Mouse (Mus musculus) B cell, adult 62 days (primary cell): ENCODE results near the gene Slc17a3. TPM values are rescaled to one million over a fixed set of nuclear protein-coding genes. Genes with fewer than 3 reads are reported as not detected.

Experiments used
- total RNA-seq: library from RNA; stranded (reverse); gene quantifications from 4 replicates; pipeline ENCODE4 v1.2.4, GENCODE M21; 2023

Gene Slc17a3
- total RNA-seq = not detected in 4 replicates

GRCm38 (mm10) chr13:23839308-23839707 is at the start of gene Slc17a3:
Slc17a3 (plus strand) TSS chr13:23839434.

DNA sequence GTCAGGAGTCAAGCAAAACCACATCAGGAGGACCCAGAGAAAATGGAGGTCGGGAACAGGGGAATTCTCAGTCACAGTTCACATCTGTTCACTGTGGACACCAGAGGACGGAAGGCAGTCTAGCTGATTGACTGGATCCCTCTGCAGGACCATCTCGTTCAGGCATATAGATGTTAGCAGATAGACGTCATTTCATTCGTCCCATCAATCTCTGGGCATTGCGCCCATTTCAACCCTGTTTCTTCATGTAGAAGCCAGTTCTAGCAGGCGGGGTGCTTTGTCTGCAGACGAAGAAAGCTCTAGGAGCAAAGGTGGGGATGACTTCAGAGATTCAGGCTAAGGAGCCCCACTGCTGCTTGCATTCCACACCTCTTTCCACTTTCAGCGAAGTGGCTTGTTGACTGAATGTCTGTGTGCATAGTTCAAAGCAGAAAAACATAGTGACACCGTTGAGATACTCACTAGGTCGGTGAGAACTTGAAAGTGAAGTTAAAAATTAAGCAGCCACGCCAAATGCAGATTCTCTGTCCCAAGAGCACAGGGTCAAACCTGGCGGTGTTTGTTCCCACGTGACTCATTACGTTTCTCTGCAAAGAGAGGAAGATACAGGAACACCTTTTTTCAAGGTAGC is 32.7 kb upstream of the Slc17a3 start, which contains the start of gene Slc17a2:
TSS of gene Slc17a2 (plus strand) at position 572 of the 631 bp plus-strand sequence.

DNA sequence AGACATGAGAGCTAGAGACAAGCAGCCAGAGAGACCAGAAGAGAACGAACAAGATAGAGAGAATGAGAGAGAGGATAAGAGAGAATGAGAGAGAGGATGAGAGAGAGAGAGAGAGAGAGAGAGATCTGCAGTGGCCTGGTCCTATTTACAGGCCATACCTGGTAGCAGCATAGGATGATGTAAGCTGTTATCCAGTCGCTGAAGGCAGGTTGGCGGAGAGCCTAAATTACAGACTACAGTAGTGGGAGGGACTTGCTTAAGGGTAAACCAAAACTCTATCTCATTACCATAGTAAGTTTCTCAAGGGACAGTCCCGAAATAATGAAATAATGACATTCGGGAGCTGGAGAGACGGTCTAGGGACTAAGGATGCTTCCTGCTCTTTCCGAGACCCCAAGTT is 28.2 kb downstream of the Slc17a3 start, which contains the start of gene Slc17a1:
TSS of gene Slc17a1 (plus strand) at position 346 of the 400 bp plus-strand sequence.

Other genes starting within 250 kb of the Slc17a3 start
- gene Hist1h2be, start 218.3 kb upstream of the Slc17a3 start, total RNA-seq = 31.4 to 39.8 TPM (median 37.8 TPM) in 4 replicates
- 317 to 365 TPM (median 333 TPM) in 4 replicates for gene Hist1h1e, start 216.9 kb upstream of the Slc17a3 start, total RNA-seq
- 9.3 to 10.9 TPM (median 9.8 TPM) in 4 replicates for gene Hist1h2ac, start 155.5 kb upstream of the Slc17a3 start, total RNA-seq
- gene Hist1h2bc, start 155.2 kb upstream of the Slc17a3 start, total RNA-seq = 16.6 to 23.0 TPM (median 18.7 TPM) in 4 replicates
- gene Hist1h1t, start 143.6 kb upstream of the Slc17a3 start, total RNA-seq = 0.67 to 1.3 TPM in 2 of 4 replicates, not detected in the others
- gene Hist1h4c, start 141.0 kb upstream of the Slc17a3 start, total RNA-seq = 174 to 205 TPM (median 189 TPM) in 4 replicates
- gene Hfe, start 128.6 kb upstream of the Slc17a3 start, total RNA-seq = 0.48 to 1.5 TPM (median 1.1 TPM) in 4 replicates
- 857 to 1,008 TPM (median 880 TPM) in 4 replicates for gene Hist1h1c, start 100.6 kb upstream of the Slc17a3 start, total RNA-seq
- gene Hist1h3c, start 93.8 kb upstream of the Slc17a3 start, total RNA-seq = 9.0 to 14.7 TPM (median 11.7 TPM) in 4 replicates
- gene Hist1h2bb, start 92.7 kb upstream of the Slc17a3 start, total RNA-seq = 65.5 to 82.0 TPM (median 72.9 TPM) in 4 replicates
- gene Hist1h2ab, start 88.3 kb upstream of the Slc17a3 start, total RNA-seq = 38.9 to 112 TPM (median 74.0 TPM) in 4 replicates
- gene Hist1h3b, start 87.2 kb upstream of the Slc17a3 start, total RNA-seq = 29.5 to 64.1 TPM (median 35.4 TPM) in 4 replicates
- gene Hist1h4b, start 82.4 kb upstream of the Slc17a3 start, total RNA-seq = 81.8 to 123 TPM (median 110 TPM) in 4 replicates
- gene Hist1h4a, start 78.2 kb upstream of the Slc17a3 start, total RNA-seq = 189 to 269 TPM (median 202 TPM) in 4 replicates
- gene Hist1h3a, start 77.0 kb upstream of the Slc17a3 start, total RNA-seq = 385 to 444 TPM (median 390 TPM) in 4 replicates
- gene Hist1h1a, start 75.8 kb upstream of the Slc17a3 start, total RNA-seq = 35.5 to 38.6 TPM (median 37.0 TPM) in 4 replicates
- gene Trim38, start 69.5 kb upstream of the Slc17a3 start, total RNA-seq = not detected in 4 replicates
- not detected in 4 replicates for gene Slc17a2, start 32.4 kb upstream of the Slc17a3 start, total RNA-seq
- gene Slc17a1, start 28.3 kb downstream of the Slc17a3 start, total RNA-seq = not detected in 4 replicates
- gene Slc17a4, start 75.6 kb downstream of the Slc17a3 start, total RNA-seq = not detected in 4 replicates
- gene Hist1h2ba, start 94.7 kb downstream of the Slc17a3 start, total RNA-seq = not detected in 4 replicates
- gene Hist1h2aa, start 95.0 kb downstream of the Slc17a3 start, total RNA-seq = not detected in 4 replicates
- gene Scgn, start 151.8 kb downstream of the Slc17a3 start, total RNA-seq = not detected in 4 replicates